Mouse (Mus musculus): Measurements from ENCODE around the gene Rtl9.

DNA sequence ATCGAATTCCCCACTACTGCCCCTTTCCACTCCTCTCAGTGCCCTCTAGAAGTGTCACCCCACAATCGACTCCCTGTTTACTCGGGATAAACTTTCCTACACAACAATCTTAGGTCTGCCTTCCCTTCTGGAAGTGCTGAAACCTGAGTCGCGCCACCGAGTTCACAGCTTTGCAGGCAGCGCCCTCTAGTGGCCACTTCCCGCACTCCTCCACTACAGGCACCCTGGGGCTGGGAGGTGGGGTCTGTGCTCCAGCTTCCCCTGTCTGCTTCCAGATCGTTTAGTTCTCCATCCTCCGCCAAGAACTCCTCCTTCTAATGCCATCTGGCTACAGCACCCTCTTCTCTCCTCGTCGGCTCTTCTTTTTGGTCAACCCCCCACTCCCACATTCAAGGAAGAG, 40.6 kb upstream of the Rtl9 start:
- no peak for TF ChIP-seq POLR2A (IDR thresholded peaks at IDR 0.05; ENCODE audit: insufficient read length, low read depth)
- TF ChIP-seq E2F4 (IDR thresholded peaks at IDR 0.05; ENCODE audit: insufficient read depth), result no peak
- no peak for TF ChIP-seq POLR2AphosphoS2 (IDR thresholded peaks at IDR 0.05; ENCODE audit: insufficient read length, low read depth)
